Mouse (Mus musculus): ENCODE measurements around the gene Il12b. TPM values are rescaled to one million over a fixed set of nuclear protein-coding genes. Genes with fewer than 3 reads are reported as not detected.

The Il12b gene
- not detected in 2 replicates for polyA plus RNA-seq (2012; rRNA removed)

- DNase-seq: no peak
- TF ChIP-seq CTCF (IDR thresholded peaks at IDR 0.05; ENCODE audit: borderline replicate concordance, insufficient read depth, low read depth, low read length): no peak
- TF ChIP-seq POLR2A (IDR thresholded peaks at IDR 0.05; ENCODE audit: borderline replicate concordance, insufficient read depth, low read length): no peak
- peaks cover 2% of the 10 kb centered on the region; the same call in 1 of the 2 replicates for H3K4me1 ChIP-seq (ENCODE audit: control insufficient read depth, insufficient read depth, low read length)
- 81% methylated on average over 6 of the region's 6 CpGs for WGBS
- H3K4me3 ChIP-seq (replicated peaks; ENCODE audit: insufficient read depth, low read depth, low read length): no peak within 1 kb of the TSS
- no peaks in the 10 kb centered on the region for H3K27me3 ChIP-seq (ENCODE audit: control insufficient read depth, insufficient read depth, low read length)
- no peak within 1 kb of the TSS for H3K27ac ChIP-seq (ENCODE audit: insufficient read depth, low read length)
Observed at GRCm38 (mm10) chr11:44399763-44400162, at the start of gene Il12b. TSS of gene Il12b (plus strand) at chr11:44400063.

- no peak overlapping the region for H3K27ac ChIP-seq (ENCODE audit: insufficient read depth, low read length)
- TF ChIP-seq CTCF (IDR thresholded peaks at IDR 0.05; ENCODE audit: borderline replicate concordance, insufficient read depth, low read depth, low read length) (no peak), POLR2A (IDR thresholded peaks at IDR 0.05; ENCODE audit: borderline replicate concordance, insufficient read depth, low read length) (no peak)
- 72% methylated on average over 8 of the region's 8 CpGs for WGBS
Observed at GRCm38 (mm10) chr11:44354860-44355470, 44.9 kb upstream of the Il12b start.

DNA sequence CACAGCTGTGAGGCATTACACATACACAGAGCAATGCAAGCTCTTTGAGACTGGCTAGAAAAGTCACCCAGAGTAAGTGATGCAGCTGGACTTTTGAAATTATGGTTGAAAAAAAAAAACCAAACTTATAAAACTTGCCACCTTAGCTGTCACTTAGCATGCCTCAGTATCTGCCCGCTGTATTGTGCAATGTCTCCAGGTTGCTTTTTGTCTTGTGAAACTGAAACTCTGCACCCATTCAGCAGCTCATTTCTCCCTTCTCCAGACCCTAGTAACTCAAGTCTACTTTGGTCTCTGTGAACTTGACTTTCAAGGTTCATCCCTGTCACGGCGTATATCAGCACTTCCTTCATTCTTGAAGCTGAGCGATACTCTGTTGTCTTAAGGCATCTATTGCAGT, 43.7 kb upstream of the Il12b start:
- H3K4me1 ChIP-seq (ENCODE audit: control insufficient read depth, insufficient read depth, low read length): no peaks in the 10 kb centered on the region
- 97% methylated on average over 4 of the region's 4 CpGs for WGBS
- H3K27me3 ChIP-seq (ENCODE audit: control insufficient read depth, insufficient read depth, low read length): no peaks in the 10 kb centered on the region
- H3K4me3 ChIP-seq (replicated peaks; ENCODE audit: insufficient read depth, low read depth, low read length): no peak overlapping the region
- no peak for TF ChIP-seq CTCF (IDR thresholded peaks at IDR 0.05; ENCODE audit: borderline replicate concordance, insufficient read depth, low read depth, low read length)
- no peak for TF ChIP-seq POLR2A (IDR thresholded peaks at IDR 0.05; ENCODE audit: borderline replicate concordance, insufficient read depth, low read length)
- DNase-seq: no peak
- no peak overlapping the region for H3K27ac ChIP-seq (ENCODE audit: insufficient read depth, low read length)

More at GRCm38 (mm10) chr11:44354860-44355470, 44.9 kb upstream of the Il12b start:
- Histone ChIP-seq H3K4me1 (ENCODE audit: control insufficient read depth, insufficient read depth, low read length) (no peaks in the 10 kb centered on the region), H3K4me3 (replicated peaks; ENCODE audit: insufficient read depth, low read depth, low read length) (no peak overlapping the region), H3K27me3 (ENCODE audit: control insufficient read depth, insufficient read depth, low read length) (no peaks in the 10 kb centered on the region)
- DNase-seq: peak in 1 of 2 experiments; percentile 6

- no peaks in the 10 kb centered on the region for H3K27me3 ChIP-seq (ENCODE audit: control insufficient read depth, insufficient read depth, low read length)
- no peak overlapping the region for H3K27ac ChIP-seq (ENCODE audit: insufficient read depth, low read length)
- no peak for DNase-seq
- H3K4me3 ChIP-seq (replicated peaks; ENCODE audit: insufficient read depth, low read depth, low read length): no peak overlapping the region
- no peaks in the 10 kb centered on the region for H3K4me1 ChIP-seq (ENCODE audit: control insufficient read depth, insufficient read depth, low read length)
- TF ChIP-seq CTCF (IDR thresholded peaks at IDR 0.05; ENCODE audit: borderline replicate concordance, insufficient read depth, low read depth, low read length): no peak
- TF ChIP-seq POLR2A (IDR thresholded peaks at IDR 0.05; ENCODE audit: borderline replicate concordance, insufficient read depth, low read length): no peak
Observed at GRCm38 (mm10) chr11:44364536-44364935, 35.3 kb upstream of the Il12b start.

- WGBS: 58% methylated on average over 1 of the region's 1 CpGs
- H3K27ac ChIP-seq (ENCODE audit: insufficient read depth, low read length): no peak overlapping the region
- H3K27me3 ChIP-seq (ENCODE audit: control insufficient read depth, insufficient read depth, low read length): no peaks in the 10 kb centered on the region
- no peak overlapping the region for H3K4me3 ChIP-seq (replicated peaks; ENCODE audit: insufficient read depth, low read depth, low read length)
- H3K4me1 ChIP-seq (ENCODE audit: control insufficient read depth, insufficient read depth, low read length): no peaks in the 10 kb centered on the region
- no peak for DNase-seq
- TF ChIP-seq POLR2A (IDR thresholded peaks at IDR 0.05; ENCODE audit: borderline replicate concordance, insufficient read depth, low read length) (no peak), CTCF (IDR thresholded peaks at IDR 0.05; ENCODE audit: borderline replicate concordance, insufficient read depth, low read depth, low read length) (no peak)
Observed at GRCm38 (mm10) chr11:44367711-44368110, 32.2 kb upstream of the Il12b start.

GRCm38 (mm10) chr11:44372856-44373255, 27.0 kb upstream of the Il12b start:
- H3K4me3 ChIP-seq (replicated peaks; ENCODE audit: insufficient read depth, low read depth, low read length): no peak overlapping the region
- DNase-seq: no peak
- H3K27ac ChIP-seq (ENCODE audit: insufficient read depth, low read length): no peak overlapping the region
- H3K4me1 ChIP-seq (ENCODE audit: control insufficient read depth, insufficient read depth, low read length): no peaks in the 10 kb centered on the region
- H3K27me3 ChIP-seq (ENCODE audit: control insufficient read depth, insufficient read depth, low read length): no peaks in the 10 kb centered on the region
- 80% methylated on average over 6 of the region's 6 CpGs for WGBS
- TF ChIP-seq CTCF (IDR thresholded peaks at IDR 0.05; ENCODE audit: borderline replicate concordance, insufficient read depth, low read depth, low read length) (no peak), POLR2A (IDR thresholded peaks at IDR 0.05; ENCODE audit: borderline replicate concordance, insufficient read depth, low read length) (no peak)

DNA sequence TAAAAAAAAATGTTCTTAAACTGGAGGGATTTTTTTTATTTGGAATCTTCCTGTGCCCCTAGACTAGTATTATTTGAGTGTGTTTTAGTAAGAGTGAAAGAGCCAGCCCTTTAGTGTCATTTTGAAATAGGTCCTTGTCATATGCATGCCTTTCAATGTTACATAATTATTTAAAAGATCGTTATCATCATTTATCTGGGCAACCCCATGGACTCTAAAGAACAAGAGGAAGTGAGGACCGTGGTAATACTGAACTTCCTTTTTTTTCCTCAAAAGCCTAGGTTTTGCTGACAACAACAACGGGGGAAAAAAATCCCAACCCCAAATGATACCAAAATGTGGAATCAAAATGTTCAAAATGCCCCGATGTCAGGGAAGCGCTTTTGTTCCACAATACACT, 22.0 kb upstream of the Il12b start:
- 88% methylated on average over 5 of the region's 5 CpGs for WGBS
- no peaks in the 10 kb centered on the region for H3K27me3 ChIP-seq (ENCODE audit: control insufficient read depth, insufficient read depth, low read length)
- DNase-seq: no peak
- TF ChIP-seq CTCF (IDR thresholded peaks at IDR 0.05; ENCODE audit: borderline replicate concordance, insufficient read depth, low read depth, low read length) (no peak), POLR2A (IDR thresholded peaks at IDR 0.05; ENCODE audit: borderline replicate concordance, insufficient read depth, low read length) (no peak)
- H3K27ac ChIP-seq (ENCODE audit: insufficient read depth, low read length): no peak overlapping the region
- H3K4me1 ChIP-seq (ENCODE audit: control insufficient read depth, insufficient read depth, low read length): no peaks in the 10 kb centered on the region
- no peak overlapping the region for H3K4me3 ChIP-seq (replicated peaks; ENCODE audit: insufficient read depth, low read depth, low read length)

DNA sequence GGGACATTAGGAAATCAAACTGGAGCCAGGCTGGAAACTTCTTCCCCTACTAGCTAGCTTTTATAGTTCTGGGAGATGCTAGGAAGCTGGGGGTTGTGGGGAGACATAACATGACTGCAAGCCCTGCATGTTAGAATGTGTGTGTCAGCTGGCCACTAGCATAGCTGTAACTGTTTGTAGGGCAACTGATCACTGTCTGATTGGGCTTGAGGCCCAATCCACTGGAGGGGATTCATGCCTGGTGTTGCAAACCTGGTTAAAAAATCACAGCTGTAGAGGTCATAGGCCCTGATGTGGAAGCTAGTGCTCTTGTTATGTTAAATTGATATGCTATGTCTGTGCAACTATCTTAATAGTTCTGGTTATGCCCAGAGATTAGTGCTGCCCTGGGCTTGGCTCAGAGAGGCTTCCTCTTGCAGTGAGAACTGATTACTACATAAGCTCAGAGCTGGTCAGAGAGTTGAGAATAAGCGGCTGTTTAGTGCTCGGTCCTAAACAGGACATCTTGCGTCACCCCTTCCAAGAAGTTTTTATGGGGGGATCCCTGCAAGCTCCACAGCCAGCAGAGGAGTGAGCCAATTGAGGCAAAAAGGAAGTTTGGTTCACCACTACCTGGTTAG, 19.3 kb upstream of the Il12b start:
- no peaks in the 10 kb centered on the region for H3K27me3 ChIP-seq (ENCODE audit: control insufficient read depth, insufficient read depth, low read length)
- WGBS: 95% methylated on average over 3 of the region's 3 CpGs
- H3K27ac ChIP-seq (ENCODE audit: insufficient read depth, low read length): no peak overlapping the region
- no peak for DNase-seq
- H3K4me1 ChIP-seq (ENCODE audit: control insufficient read depth, insufficient read depth, low read length): no peaks in the 10 kb centered on the region
- TF ChIP-seq CTCF (IDR thresholded peaks at IDR 0.05; ENCODE audit: borderline replicate concordance, insufficient read depth, low read depth, low read length) (no peak), POLR2A (IDR thresholded peaks at IDR 0.05; ENCODE audit: borderline replicate concordance, insufficient read depth, low read length) (no peak)
- no peak overlapping the region for H3K4me3 ChIP-seq (replicated peaks; ENCODE audit: insufficient read depth, low read depth, low read length)

Data from cerebellum, adult 2 months (tissue).